In genomic region chr5:36312926-36313325, GRCm38 (mm10) we compare ENCODE assay signal across 9 mouse cellular contexts.
DNase-seq lines count a peak whose midpoint lies in the region; ATAC-seq lines count a peak whose summit lies in the region.
"Had no signal": no experiment of that assay in that cellular context is flagged by ENCODE, and none has a peak within 500 bp of the region (broad histone marks: within the 10 kb centered on the region; RNA-seq: fewer than 3 reads in every experiment).

No protein-coding gene starts in this region.

- H3K27me3 ChIP-seq in kidney, embryonic 16.5 days (ENCODE audit: insufficient read depth, low read length): no peaks in the 10 kb centered on the region
- no peaks in the 10 kb centered on the region for H3K27me3 ChIP-seq in embryonic facial prominence, embryonic 11.5 days (ENCODE audit: control insufficient read depth, insufficient read depth, low read length)
- H3K27me3 ChIP-seq in hindbrain, embryonic 15.5 days: no peaks in the 10 kb centered on the region

- 49% methylated on average over 6 of the region's 6 CpGs for WGBS in kidney, embryonic 16.5 days
- WGBS in embryonic facial prominence, embryonic 11.5 days: 71% methylated on average over 6 of the region's 6 CpGs
- 49% methylated on average over 6 of the region's 6 CpGs for WGBS in hindbrain, embryonic 15.5 days

- H3K4me3 ChIP-seq in kidney, embryonic 16.5 days (ENCODE audit: low read length): no peak overlapping the region
- H3K4me3 ChIP-seq in embryonic facial prominence, embryonic 11.5 days (ENCODE audit: low read depth, low read length): no peak overlapping the region
- no peak overlapping the region for H3K4me3 ChIP-seq in hindbrain, embryonic 15.5 days

- no peaks in the 10 kb centered on the region for H3K36me3 ChIP-seq in kidney, embryonic 16.5 days (ENCODE audit: insufficient read depth, low read length)
- H3K36me3 ChIP-seq in embryonic facial prominence, embryonic 11.5 days (replicated peaks; ENCODE audit: control insufficient read depth, insufficient read depth, low read depth, low read length): no peaks in the 10 kb centered on the region
- H3K36me3 ChIP-seq in hindbrain, embryonic 15.5 days: no peaks in the 10 kb centered on the region

- peaks cover 17% of the 10 kb centered on the region for H3K4me1 ChIP-seq in kidney, embryonic 16.5 days (ENCODE audit: insufficient read depth, low read length)
- peaks cover 2% of the 10 kb centered on the region; the same call in 1 of the 2 replicates for H3K4me1 ChIP-seq in embryonic facial prominence, embryonic 11.5 days (ENCODE audit: control insufficient read depth, insufficient read depth, low read length)
- peaks cover 20% of the 10 kb centered on the region for H3K4me1 ChIP-seq in hindbrain, embryonic 15.5 days (replicated peaks)
- H3K4me1 ChIP-seq: megakaryocyte, embryonic 14.5 days had no signal

- ATAC-seq in kidney, embryonic 16.5 days (ENCODE audit: low FRiP score, low TSS enrichment): no peak
- ATAC-seq in embryonic facial prominence, embryonic 11.5 days (replicated peaks; ENCODE audit: insufficient number of reproducible peaks, low FRiP score, low TSS enrichment, low read depth): no peak
- no peak for ATAC-seq in hindbrain, embryonic 15.5 days (ENCODE audit: low FRiP score, low read depth)

- H3K9me3 ChIP-seq in kidney, embryonic 16.5 days (ENCODE audit: low read length): no peaks in the 10 kb centered on the region
- no peaks in the 10 kb centered on the region for H3K9me3 ChIP-seq in embryonic facial prominence, embryonic 11.5 days (replicated peaks; ENCODE audit: control insufficient read depth, low read length)
- no peaks in the 10 kb centered on the region for H3K9me3 ChIP-seq in hindbrain, embryonic 15.5 days
- H3K9me3 ChIP-seq: megakaryocyte, embryonic 14.5 days had no signal

- H3K4me2 ChIP-seq in kidney, embryonic 16.5 days (replicated peaks; ENCODE audit: low read depth, low read length): peak overlapping the region; percentile 32; the same call in 1 of the 2 replicates
- no peak overlapping the region for H3K4me2 ChIP-seq in embryonic facial prominence, embryonic 11.5 days (ENCODE audit: low read depth, low read length)
- no peak overlapping the region for H3K4me2 ChIP-seq in hindbrain, embryonic 15.5 days

- H3K27ac ChIP-seq in kidney, embryonic 16.5 days (ENCODE audit: low read length): peak overlapping the region; percentile 83; the same call in 1 of the 2 replicates
- no peak overlapping the region for H3K27ac ChIP-seq in embryonic facial prominence, embryonic 11.5 days (replicated peaks; ENCODE audit: low read depth, low read length)
- peak overlapping the region; percentile 58; the same call in 1 of the 2 replicates for H3K27ac ChIP-seq in hindbrain, embryonic 15.5 days (replicated peaks)

- no peak for DNase-seq in kidney, adult 8-10 months
- peak; percentile 69 for DNase-seq in adrenal gland, postnatal 10 days
- no peak for DNase-seq in embryonic facial prominence, embryonic 11.5 days (ENCODE audit: low spot score)
- DNase-seq in gastrocnemius, adult 18-20 months (ENCODE audit: low spot score): no peak
- DNase-seq in embryo, embryonic 9.5 days (ENCODE audit: extremely low spot score): no peak
- DNase-seq in thymus, postnatal 0 days (ENCODE audit: low spot score): no peak

- no peak overlapping the region for H3K9ac ChIP-seq in kidney, embryonic 16.5 days (replicated peaks; ENCODE audit: low read length)
- H3K9ac ChIP-seq in embryonic facial prominence, embryonic 11.5 days (replicated peaks; ENCODE audit: low read length): peak overlapping the region; percentile 20; the same call in 1 of the 2 replicates
- no peak overlapping the region for H3K9ac ChIP-seq in hindbrain, embryonic 15.5 days
